Mouse (Mus musculus) A20 (cell line): ENCODE data around the gene Btbd16.
A peak's percentile ranks its signal among the peaks of the same experiment; 100 is the strongest.

Experiments
- DNase-seq: peaks from one replicate; pipeline ENCODE4 v3.0.0-alpha.2; 2011; ENCODE audit warnings: low read depth, low spot score

Btbd16 gene

GRCm38 (mm10) chr7:130773914-130774630 is at the start of gene Btbd16:
Gene Btbd16 (plus strand): TSS chr7:130774069.
- DNase-seq: peak; percentile 20

- no peak for DNase-seq
Observed at GRCm38 (mm10) chr7:130726185-130726584, 47.7 kb upstream of the Btbd16 start.

GRCm38 (mm10) chr7:130726724-130727422 is 47.0 kb upstream of the Btbd16 start:
- no peak for DNase-seq

GRCm38 (mm10) chr7:130727560-130727959 is 46.3 kb upstream of the Btbd16 start:
- no peak for DNase-seq

GRCm38 (mm10) chr7:130731792-130732191 is 42.1 kb upstream of the Btbd16 start:
- no peak for DNase-seq

GRCm38 (mm10) chr7:130732908-130733307 is 41.0 kb upstream of the Btbd16 start:
- DNase-seq: no peak

GRCm38 (mm10) chr7:130733423-130733822 is 40.4 kb upstream of the Btbd16 start:
- no peak for DNase-seq

GRCm38 (mm10) chr7:130734195-130734787 is 39.6 kb upstream of the Btbd16 start:
- DNase-seq: peak; percentile 20

GRCm38 (mm10) chr7:130741099-130741498 is 32.8 kb upstream of the Btbd16 start:
- peak; percentile 19 for DNase-seq

- no peak for DNase-seq
Observed at GRCm38 (mm10) chr7:130743239-130744025, 30.4 kb upstream of the Btbd16 start.

GRCm38 (mm10) chr7:130749165-130749564 is 24.7 kb upstream of the Btbd16 start:
- no peak for DNase-seq

- no peak for DNase-seq
Observed at GRCm38 (mm10) chr7:130750752-130751490, 22.9 kb upstream of the Btbd16 start.

GRCm38 (mm10) chr7:130751678-130752077 is 22.2 kb upstream of the Btbd16 start:
- no peak for DNase-seq

- DNase-seq: no peak
Observed at GRCm38 (mm10) chr7:130754790-130755189, 19.1 kb upstream of the Btbd16 start.

- DNase-seq: no peak
Observed at GRCm38 (mm10) chr7:130756343-130756835, 17.5 kb upstream of the Btbd16 start.

- DNase-seq: no peak
Observed at GRCm38 (mm10) chr7:130757326-130757865, 16.5 kb upstream of the Btbd16 start.

GRCm38 (mm10) chr7:130762071-130762897 is 11.6 kb upstream of the Btbd16 start:
- peak; percentile 75 for DNase-seq

- no peak for DNase-seq
Observed at GRCm38 (mm10) chr7:130764160-130764559, 9.7 kb upstream of the Btbd16 start.

GRCm38 (mm10) chr7:130766411-130767170 is 7.3 kb upstream of the Btbd16 start:
- DNase-seq: no peak
